Mouse (Mus musculus): ENCODE data around the gene Naa40.

DNA sequence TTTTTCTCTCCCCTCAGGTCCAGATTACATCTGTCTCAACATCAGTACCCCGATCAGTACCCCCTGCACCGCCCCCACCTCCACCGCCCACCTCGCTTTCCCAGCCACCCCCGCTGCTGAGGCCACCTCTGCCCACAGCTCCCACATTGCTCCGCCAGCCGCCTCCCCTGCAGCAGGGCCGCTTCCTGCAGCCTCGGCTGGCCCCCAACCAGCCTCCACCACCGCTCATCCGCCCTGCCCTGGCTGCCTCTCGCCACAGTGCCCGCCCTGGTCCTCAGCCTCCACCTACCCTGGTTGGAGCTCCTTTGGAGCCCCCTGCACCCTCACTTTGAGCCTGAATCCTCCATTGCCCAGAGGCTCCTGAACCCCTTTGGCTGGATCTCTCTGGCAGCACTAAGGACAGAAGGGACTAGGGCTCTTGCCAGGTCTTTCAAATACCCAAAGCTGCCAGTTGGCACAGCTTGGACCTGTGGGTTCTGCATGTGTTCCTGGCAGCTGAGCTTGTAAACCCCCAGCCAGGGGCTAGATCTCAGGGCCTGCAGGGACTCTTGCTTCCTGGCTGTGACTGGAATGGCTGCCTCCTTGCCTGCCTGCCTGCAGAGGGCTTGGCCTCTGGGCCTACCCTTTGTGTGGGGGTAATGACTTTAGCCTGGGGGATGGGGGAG, 33.5 kb upstream of the Naa40 start:
- TF ChIP-seq EP300 (IDR thresholded peaks at IDR 0.05; ENCODE audit: low read depth) (no peak), CTCF (IDR thresholded peaks at IDR 0.05; ENCODE audit: low read depth) (no peak)
